Mouse (Mus musculus) kidney, postnatal 25 days (tissue): ENCODE measurements at regions not wholly inside any gene's neighbourhood (a gene's known extent, or its start where the extent isn't known, plus 50 kb on each side); places are given as distances from the start of the nearest gene placed in this dataset.

Experiments used
- DNase-seq, 2 experiments: peaks; one replicate each; pipeline ENCODE4 v3.0.0; 2021; ENCODE audit warnings: mixed read lengths in 2 of 2

DNA sequence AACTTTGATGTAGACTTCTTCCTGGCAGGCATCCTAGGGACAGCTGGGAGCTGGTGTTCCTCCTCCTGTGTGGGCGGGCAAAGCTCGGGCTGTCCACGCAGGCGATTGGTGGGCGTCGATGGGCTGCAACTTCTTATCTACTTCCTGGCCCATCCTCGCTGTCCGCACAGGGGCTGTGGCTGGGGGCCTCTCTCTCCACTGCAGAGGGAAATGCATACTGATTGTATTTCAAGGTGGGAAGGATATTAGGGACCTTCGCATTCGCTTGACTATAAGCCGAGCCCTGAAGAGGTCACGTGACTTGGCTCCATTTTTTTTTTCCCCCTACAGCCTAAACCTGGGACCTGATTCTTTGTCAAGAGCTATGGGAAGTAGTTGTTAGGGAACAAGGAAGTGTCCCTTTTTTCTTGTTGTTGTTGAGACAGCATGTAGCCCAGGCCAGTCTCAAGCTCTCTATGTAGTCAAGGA, 164.4 kb upstream of the Ubr2 start:
- DNase-seq, result peak; percentile 86 to 93

GRCm38 (mm10) chr17:47171801-47172200, 161.4 kb upstream of the Ubr2 start:
- no peak for DNase-seq

DNA sequence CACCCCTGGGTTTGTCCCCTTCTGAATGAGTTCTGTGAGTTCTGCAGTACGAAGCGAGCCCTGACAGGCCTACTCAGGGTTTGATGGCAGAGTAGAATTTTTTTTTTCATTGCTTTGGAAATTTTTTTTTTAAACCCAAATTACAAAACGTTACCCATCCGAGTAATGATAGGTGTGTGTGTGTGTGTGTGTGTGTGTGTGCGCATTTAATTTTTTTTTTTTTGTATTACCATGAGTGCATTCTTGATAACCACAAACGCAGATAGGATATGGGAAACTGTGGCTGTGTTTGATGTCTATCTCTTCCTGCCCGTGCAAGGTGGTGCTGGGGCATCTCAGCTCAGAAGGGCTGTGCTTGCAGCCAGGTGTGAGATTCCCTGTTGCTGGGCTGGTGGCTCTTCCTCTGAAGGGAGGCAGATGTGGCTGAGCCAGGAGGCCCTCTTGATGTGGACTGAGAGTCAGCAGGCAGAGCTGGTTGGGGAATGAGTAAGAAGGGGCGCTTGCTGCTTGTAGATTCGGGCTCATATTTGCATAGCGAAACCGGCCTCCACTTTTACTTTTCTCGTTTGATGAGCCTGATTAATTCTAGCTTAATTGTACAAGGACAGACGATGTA, 160.7 kb upstream of the Ubr2 start:
- no peak for DNase-seq

GRCm38 (mm10) chr17:47168105-47168504, 157.7 kb upstream of the Ubr2 start:
- peak; percentile 81 for DNase-seq

GRCm38 (mm10) chr17:47163677-47164340, 153.5 kb upstream of the Ubr2 start:
- no peak for DNase-seq

GRCm38 (mm10) chr17:47162459-47162858, 152.1 kb upstream of the Ubr2 start:
- DNase-seq, result no peak

GRCm38 (mm10) chr17:47156237-47156636, 145.9 kb upstream of the Ubr2 start:
- DNase-seq, result no peak

DNA sequence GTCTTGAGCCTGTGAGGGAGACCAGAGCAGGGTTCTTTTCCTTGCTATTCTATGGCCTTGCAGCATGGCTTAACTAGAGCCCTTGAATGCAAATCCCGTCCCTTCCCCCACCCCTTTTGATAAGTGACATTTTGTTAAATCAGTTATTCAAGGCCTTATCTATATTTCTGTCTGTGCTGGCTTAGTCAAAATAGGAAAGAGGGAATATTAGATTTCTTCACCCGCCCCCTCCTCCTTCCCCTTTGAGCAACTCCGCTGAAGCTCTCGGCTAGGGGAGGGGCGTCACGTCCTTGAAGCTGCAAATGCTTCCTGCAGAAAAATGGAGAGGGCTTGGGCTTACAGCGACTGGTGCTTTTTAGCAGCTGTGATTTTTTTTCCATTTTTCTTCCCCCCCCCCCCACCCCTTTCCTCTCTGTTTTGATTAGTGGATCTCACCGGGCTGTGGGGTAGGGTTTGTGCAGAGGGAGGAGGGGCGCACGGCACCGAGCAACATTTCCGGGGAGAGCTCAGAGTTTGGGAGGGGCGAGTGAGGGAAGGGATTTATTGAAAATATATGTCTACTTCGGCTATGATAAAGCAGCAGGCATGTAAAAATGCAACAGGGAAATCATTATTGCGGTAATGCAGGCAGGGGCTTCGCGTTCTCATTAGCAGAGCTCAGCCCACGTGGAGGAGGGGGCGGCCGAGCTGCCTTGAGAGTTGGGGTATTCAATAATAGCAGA, 141.4 kb upstream of the Ubr2 start:
- DNase-seq, result no peak

- no peak for DNase-seq
Measured at GRCm38 (mm10) chr17:47151193-47151556, 140.8 kb upstream of the Ubr2 start.

DNA sequence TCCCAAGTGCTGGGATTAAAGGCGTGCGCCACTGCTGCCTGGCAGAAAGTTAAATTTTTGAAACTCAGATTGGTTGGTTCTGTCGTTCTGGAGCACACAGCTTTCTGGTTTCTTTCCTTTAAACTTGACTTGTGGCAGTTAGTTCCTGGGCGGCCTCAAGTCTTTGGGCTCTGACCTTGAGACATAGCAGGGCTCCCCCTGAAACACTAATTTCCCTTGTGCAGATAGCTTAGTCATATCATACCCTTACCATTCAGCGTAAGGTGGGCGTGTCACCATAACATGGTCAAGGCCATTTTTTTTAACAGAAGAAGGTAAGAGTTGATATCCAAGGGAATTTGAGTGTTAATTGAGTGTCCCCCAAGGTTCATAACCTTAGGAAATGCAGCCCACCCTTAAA, 140.3 kb upstream of the Ubr2 start:
- no peak for DNase-seq

DNA sequence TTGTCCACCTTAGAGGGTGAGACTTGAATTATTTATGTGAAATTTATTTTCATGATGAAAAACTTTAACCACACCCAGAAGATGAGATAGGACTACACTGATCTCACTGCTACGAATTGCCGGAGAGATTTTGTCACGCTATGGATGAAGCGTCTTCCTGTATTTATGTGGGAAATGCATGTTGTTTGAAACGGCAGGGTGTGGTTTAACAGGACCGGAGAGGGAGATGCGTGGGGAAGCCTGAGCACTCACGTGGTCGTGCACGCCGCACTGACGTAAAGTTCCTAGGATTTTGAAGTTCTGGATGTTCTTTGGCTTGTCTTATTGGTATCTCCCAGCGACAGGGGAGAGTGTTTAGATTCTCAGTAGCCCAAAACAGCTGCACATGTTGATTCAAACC, 139.3 kb upstream of the Ubr2 start:
- no peak for DNase-seq

DNA sequence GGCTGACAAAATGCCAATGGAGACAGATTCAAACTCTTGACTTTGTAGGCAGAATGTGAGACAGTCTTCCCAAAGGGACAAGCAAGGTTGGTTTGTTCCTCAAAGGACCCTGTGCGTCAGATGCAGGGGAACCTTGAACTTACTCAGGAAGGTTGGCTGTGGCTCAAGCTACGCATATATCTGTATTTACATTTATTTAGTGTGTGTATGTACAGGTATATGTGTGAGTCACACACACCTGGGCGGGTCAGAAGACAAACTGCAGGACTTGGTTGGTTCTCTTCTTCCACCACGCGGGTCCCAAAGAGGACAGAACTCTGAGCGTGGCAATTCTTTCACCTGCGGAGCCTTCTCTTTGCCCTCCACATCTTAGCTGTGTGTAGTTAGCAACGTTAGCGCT, 138.8 kb upstream of the Ubr2 start:
- no peak for DNase-seq

GRCm38 (mm10) chr17:47146640-47147039, 136.3 kb upstream of the Ubr2 start:
- DNase-seq, result peak in 1 of 2 experiments; percentile 50

- no peak for DNase-seq
Measured at GRCm38 (mm10) chr17:47145590-47145989, 135.2 kb upstream of the Ubr2 start.

DNA sequence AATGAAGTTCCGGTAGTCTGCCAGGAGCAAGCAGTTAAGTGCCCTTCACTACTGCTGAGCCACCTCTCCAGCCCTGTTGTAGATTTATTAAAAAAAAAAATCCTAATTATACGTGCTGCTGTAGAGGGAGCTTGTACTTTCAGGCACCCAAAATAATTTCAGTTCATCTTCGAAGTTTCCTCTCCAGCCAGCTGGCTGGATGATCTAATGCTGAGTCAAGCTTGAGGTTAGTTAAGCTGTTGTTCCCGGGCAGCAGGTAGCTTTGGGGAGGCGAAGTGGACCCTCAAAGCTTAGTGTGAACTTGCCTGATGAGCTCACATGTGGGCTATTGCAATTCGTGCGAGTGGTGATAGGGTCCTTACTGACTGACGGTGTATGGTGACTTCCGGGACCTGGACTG, 134.6 kb upstream of the Ubr2 start:
- no peak for DNase-seq

DNA sequence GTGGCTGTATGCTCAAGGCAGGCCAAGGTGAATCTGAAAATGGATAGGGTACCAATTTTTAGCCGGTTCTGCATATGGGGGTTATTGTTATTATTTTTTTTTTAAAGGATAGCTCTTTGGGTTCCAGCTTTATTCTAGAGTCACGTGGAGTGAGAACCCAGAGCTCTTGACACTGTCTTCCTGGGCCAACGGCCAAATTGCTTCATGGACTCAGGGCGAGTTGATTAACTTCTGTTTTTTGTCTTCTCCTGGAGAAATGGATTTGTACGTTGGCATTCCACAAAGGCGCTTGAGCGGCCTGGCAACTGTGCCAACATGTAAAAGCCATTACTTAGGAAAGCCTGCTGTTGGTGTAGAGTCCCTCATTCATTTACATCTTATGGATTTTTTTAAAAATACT, 134.1 kb upstream of the Ubr2 start:
- DNase-seq, result peak; percentile 56 to 63

DNA sequence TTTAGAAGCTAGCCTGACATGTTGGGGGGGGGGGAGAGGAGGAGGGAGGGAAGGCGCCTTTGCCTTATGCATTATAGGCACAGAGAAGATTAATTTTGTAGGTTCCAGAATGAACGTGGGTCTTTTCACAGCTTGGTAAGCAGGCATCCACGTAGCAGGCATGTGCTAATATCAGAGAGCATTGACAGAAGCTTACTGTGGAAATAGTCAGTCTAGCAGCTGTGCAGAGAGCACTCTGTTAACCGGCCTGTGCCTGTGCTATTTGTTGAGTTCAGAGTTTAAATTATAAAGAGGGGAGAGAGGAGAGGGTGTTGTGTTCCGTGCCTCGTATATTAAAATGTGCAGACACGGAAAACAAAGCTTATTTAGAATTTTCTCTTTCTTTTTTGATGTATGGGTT, 133.5 kb upstream of the Ubr2 start:
- no peak for DNase-seq

DNA sequence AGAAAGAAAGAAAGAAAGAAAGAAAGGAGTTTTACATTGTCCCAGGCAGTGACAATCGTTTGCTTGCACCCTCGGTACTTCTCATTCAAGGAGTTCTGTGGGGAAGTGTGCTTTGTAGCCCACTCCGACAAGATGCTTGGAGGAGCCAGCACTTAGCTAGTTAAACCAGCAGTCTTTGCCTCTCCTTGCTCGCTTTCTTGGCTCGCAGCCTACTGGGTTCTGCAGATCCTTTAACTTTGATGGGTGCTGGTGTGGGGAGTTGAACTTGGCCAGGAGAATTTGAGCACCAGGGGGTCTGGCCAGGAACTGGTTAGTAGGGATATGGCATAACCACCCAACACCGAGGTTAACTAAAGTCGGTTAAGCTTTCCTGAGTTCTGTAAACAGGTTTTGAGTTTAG, 132.5 kb upstream of the Ubr2 start:
- peak in 1 of 2 experiments; percentile 38 for DNase-seq

GRCm38 (mm10) chr17:47142276-47142675, 131.9 kb upstream of the Ubr2 start:
- DNase-seq, result no peak

GRCm38 (mm10) chr17:47141843-47142215, 131.5 kb upstream of the Ubr2 start:
- peak in 1 of 2 experiments; percentile 57 for DNase-seq

- DNase-seq, result peak; percentile 57 to 79
Measured at GRCm38 (mm10) chr17:47140969-47141842, 130.8 kb upstream of the Ubr2 start.

DNA sequence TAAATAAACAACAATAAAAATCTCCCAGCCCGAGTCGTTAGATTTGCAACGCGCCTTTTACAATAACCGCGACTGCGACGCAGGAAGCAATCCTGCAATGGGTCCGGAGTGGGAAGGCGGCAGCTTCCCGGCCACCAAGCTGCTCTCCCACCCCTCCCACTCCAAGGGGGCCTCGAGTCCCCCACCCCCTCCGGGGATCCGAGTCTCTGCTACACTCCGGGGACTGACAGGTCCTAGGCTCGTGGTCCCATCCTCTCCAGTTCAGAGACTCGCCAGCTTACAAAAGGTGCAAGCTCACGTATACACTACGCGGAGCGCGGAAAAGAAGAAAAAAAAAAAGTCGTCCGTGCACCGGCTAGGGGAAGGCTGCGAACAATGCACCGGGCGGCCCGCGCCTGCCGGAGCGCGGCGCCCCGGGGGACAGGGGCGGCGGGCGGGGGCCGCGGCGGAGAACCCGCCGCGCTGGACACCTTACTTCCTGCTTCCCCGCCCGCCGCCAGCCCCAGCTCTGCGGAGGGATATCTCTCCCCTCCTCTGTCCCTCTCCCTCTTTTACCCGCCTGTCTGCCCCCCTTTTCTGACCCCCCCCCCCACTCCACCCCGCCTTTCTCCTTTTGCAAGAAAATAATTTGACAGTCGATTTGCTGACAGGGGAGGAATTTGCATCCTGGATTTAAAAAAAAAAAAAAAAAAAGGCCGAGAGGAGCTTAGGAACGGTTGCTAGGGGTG, 130.0 kb upstream of the Ubr2 start:
- DNase-seq, result peak; percentile 61 to 82
